Mouse (Mus musculus) heart, adult 2 months (tissue): ENCODE results near the gene Plekhg3.

Experiments
- CTCF ChIP-seq: fragments of 200-600 bp; IDR thresholded peaks from 2 replicates; pipeline ENCODE4 v1.8.1; 2022; ENCODE audit warnings: antibody characterized with exemption, mild to moderate bottlenecking, moderate library complexity
- POLR2A ChIP-seq: fragments of 200-500 bp; IDR thresholded peaks from 2 replicates; pipeline ENCODE4 v1.6.1; 2011; ENCODE audit warnings: mild to moderate bottlenecking, low read depth, low read length, control low read depth; ENCODE audit not compliant: insufficient read depth

DNA sequence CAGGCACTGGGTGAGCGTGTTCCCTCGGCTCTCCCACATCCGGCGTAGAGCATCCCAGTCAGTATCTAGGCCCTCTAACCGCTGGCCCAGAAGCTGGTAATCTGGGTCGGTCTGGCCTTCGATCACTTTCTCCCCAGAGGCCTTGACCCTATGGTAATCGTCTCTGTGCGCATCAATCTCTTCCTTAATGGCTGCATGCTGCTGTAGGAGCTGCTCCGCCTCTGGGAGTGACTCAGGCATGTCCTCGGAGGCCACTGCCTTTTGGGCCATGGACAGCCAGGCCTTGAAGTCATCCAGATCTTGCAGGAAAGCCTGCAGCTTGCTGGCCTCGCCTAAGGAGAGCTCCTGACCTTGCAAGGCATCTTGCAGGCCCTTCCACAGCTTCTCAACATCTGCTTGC is 81.9 kb downstream of the Plekhg3 start:
- no peak for TF ChIP-seq POLR2A
- no peak for TF ChIP-seq CTCF
